38 mouse cellular contexts compared by ENCODE assay signal in the genomic region with DNA sequence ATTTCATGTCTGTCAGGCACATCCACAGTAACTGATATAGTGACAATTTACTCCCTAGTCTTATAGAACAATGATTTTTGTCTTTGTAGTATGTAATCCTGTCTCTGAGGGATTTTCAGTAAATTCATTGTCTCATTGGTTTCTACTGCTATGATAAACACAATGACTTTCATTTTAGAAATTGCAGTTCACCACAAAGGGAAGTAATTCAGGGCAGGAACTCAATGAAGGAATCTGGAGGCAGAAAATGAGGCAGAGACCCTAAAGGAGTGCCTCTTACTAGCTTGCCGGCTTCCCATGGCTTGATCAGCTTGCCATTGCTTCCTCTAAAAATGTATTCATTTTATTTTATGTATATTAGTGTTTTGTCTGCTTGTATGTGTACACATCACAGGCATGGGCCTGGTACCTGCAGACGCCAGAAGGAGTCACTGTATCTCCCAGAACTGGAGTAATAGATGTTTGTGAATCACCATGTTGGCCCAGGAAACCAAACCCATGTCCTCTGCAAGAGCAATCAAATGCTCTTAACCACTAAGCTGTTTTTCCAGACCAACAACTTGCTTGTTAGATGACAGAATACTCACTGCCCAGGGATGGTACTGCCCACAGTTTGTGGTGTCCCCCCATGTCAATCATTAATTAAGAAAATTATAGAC. TPM values are rescaled to one million over a fixed set of nuclear protein-coding genes. Genes with fewer than 3 reads are reported as not detected.
DNase-seq lines count a peak whose midpoint lies in the region; ATAC-seq and TF ChIP-seq lines count a peak whose summit lies in the region.
"Had no signal": no experiment of that assay in that cellular context is flagged by ENCODE, and none has a peak within 500 bp of the region (broad histone marks: within the 10 kb centered on the region; RNA-seq: fewer than 3 reads in every experiment).

No protein-coding gene starts in this region.

- no peaks in the 10 kb centered on the region for H3K27me3 ChIP-seq in liver, adult 2 months (ENCODE audit: control insufficient read depth, insufficient read depth, low read length)
- no peaks in the 10 kb centered on the region for H3K27me3 ChIP-seq in liver, embryonic 11.5 days (replicated peaks; ENCODE audit: control insufficient read depth, insufficient read depth, low read length)
- H3K27me3 ChIP-seq in G1E (ENCODE audit: insufficient read depth, low read length), result no peaks in the 10 kb centered on the region
- H3K27me3 ChIP-seq: forebrain, embryonic 13.5 days; heart, embryonic 13.5 days; kidney, embryonic 15.5 days; limb, embryonic 15.5 days; neural tube, embryonic 12.5 days; stomach, embryonic 15.5 days had no signal

- 79% methylated on average over 2 of the region's 2 CpGs for WGBS in liver, adult 2 months
- WGBS in liver, embryonic 11.5 days, result 74% methylated on average over 2 of the region's 2 CpGs

- peaks cover 2% of the 10 kb centered on the region; the same call in 1 of the 2 replicates for H3K4me1 ChIP-seq in liver, adult 2 months (ENCODE audit: control insufficient read depth, insufficient read depth, low read length)
- no peaks in the 10 kb centered on the region for H3K4me1 ChIP-seq in liver, embryonic 11.5 days (replicated peaks; ENCODE audit: control insufficient read depth, insufficient read depth, low read length)
- H3K4me1 ChIP-seq in G1E (ENCODE audit: insufficient read depth, low read depth, low read length), result no peaks in the 10 kb centered on the region
- H3K4me1 ChIP-seq: forebrain, embryonic 13.5 days; heart, embryonic 13.5 days; hindbrain, embryonic 10.5 days; kidney, embryonic 15.5 days; limb, embryonic 10.5 days; limb, embryonic 15.5 days; neural tube, embryonic 12.5 days; stomach, embryonic 15.5 days had no signal

- no peak overlapping the region for H3K4me2 ChIP-seq in liver, embryonic 11.5 days
- H3K4me2 ChIP-seq: forebrain, embryonic 13.5 days; heart, embryonic 13.5 days; kidney, embryonic 15.5 days; limb, embryonic 15.5 days; midbrain, embryonic 11.5 days; neural tube, embryonic 12.5 days; stomach, embryonic 15.5 days had no signal

- H3K27ac ChIP-seq in liver, adult 2 months (replicated peaks; ENCODE audit: insufficient read depth, low read depth, low read length), result 0 out of 2 replicates have a peak overlapping the region, but pooled peaks have one; percentile 24
- no peak overlapping the region for H3K27ac ChIP-seq in liver, embryonic 11.5 days (ENCODE audit: low read depth, low read length)
- H3K27ac ChIP-seq: forebrain, embryonic 13.5 days; heart, adult 2 months; heart, embryonic 13.5 days; hindbrain, embryonic 10.5 days; kidney, embryonic 15.5 days; limb, embryonic 10.5 days; limb, embryonic 15.5 days; neural tube, embryonic 12.5 days; stomach, embryonic 15.5 days had no signal

- no peak for TF ChIP-seq POLR2A in liver, adult 2 months (IDR thresholded peaks at IDR 0.05; ENCODE audit: extremely low read depth, insufficient read depth, low read length)

- no peaks in the 10 kb centered on the region for H3K9me3 ChIP-seq in liver, embryonic 11.5 days (ENCODE audit: control insufficient read depth, low read length)
- H3K9me3 ChIP-seq in G1E (replicated peaks), result no peaks in the 10 kb centered on the region
- H3K9me3 ChIP-seq: kidney, embryonic 15.5 days; limb, embryonic 10.5 days; limb, embryonic 15.5 days; neural tube, embryonic 12.5 days; stomach, embryonic 15.5 days had no signal

- ATAC-seq in liver, embryonic 11.5 days (replicated peaks; ENCODE audit: low FRiP score), result no peak
- ATAC-seq in G1E (ENCODE audit: extremely low read depth, insufficient number of reproducible peaks, low FRiP score, poor library complexity, severe bottlenecking), result 0 out of 2 replicates have a peak, but pooled peaks have one; percentile 4
- ATAC-seq in common myeloid progenitor, adult 5-6 weeks (replicated peaks; ENCODE audit: low read depth, poor library complexity, severe bottlenecking), result peak; percentile 56
- peak; percentile 38 for ATAC-seq in megakaryocyte progenitor cell, adult 5-6 weeks (replicated peaks; ENCODE audit: poor library complexity)
- ATAC-seq: forebrain, embryonic 13.5 days; hindbrain, embryonic 16.5 days; midbrain, embryonic 16.5 days had no signal

- no peaks in the 10 kb centered on the region for H3K36me3 ChIP-seq in liver, adult 2 months (ENCODE audit: control insufficient read depth, insufficient read depth, low read length)
- no peaks in the 10 kb centered on the region for H3K36me3 ChIP-seq in liver, embryonic 11.5 days (ENCODE audit: control insufficient read depth, insufficient read depth, low read length)
- H3K36me3 ChIP-seq in G1E (replicated peaks), result no peaks in the 10 kb centered on the region
- H3K36me3 ChIP-seq: hindbrain, embryonic 10.5 days; stomach, embryonic 15.5 days had no signal

- no peak for DNase-seq in liver, adult 2 months (ENCODE audit: extremely low read depth, low read depth, low spot score)
- no peak for DNase-seq in liver, embryonic 11.5 days (ENCODE audit: low spot score)
- no peak for DNase-seq in G1E (ENCODE audit: low spot score)
- DNase-seq in testis, postnatal 14 days (ENCODE audit: low spot score), result no peak
- no peak for DNase-seq in ovary, postnatal 10 days (ENCODE audit: low spot score)
- no peak for DNase-seq in cerebellum, adult 9-11 months
- DNase-seq: adrenal gland, postnatal 10 days; cerebellum, adult 18-20 months; cerebellum, postnatal 25 days; gastrocnemius, postnatal 25 days; heart, adult 2 months; heart, postnatal 10 days; kidney, adult 18-20 months; kidney, postnatal 25 days; lung, adult 2 months; lung, postnatal 10 days; retina, postnatal 1 day; right cerebral cortex, postnatal 14 days; thymus, postnatal 14 days had no signal

- H3K79me2 ChIP-seq in liver, adult 2 months (ENCODE audit: control insufficient read depth, insufficient read depth, low read length), result no peaks in the 10 kb centered on the region

- TF ChIP-seq CTCF in liver, adult 2 months (IDR thresholded peaks at IDR 0.05; ENCODE audit: low read depth, low read length), result no peak
- TF ChIP-seq CTCF in G1E (IDR thresholded peaks at IDR 0.05; ENCODE audit: low read depth, low read length), result no peak

- no peak overlapping the region for H3K4me3 ChIP-seq in liver, adult 2 months (ENCODE audit: insufficient read depth, low read depth, low read length)
- no peak overlapping the region for H3K4me3 ChIP-seq in liver, embryonic 11.5 days (ENCODE audit: low read depth, low read length)
- H3K4me3 ChIP-seq in G1E (ENCODE audit: low read depth, low read length), result no peak overlapping the region
- H3K4me3 ChIP-seq: forebrain, embryonic 13.5 days; heart, adult 2 months; heart, embryonic 13.5 days; hindbrain, embryonic 10.5 days; kidney, embryonic 15.5 days; limb, embryonic 10.5 days; limb, embryonic 15.5 days; myocyte; neural tube, embryonic 12.5 days; stomach, embryonic 15.5 days had no signal

- no peak overlapping the region for H3K9ac ChIP-seq in liver, adult 2 months (ENCODE audit: low read depth, low read length)
- H3K9ac ChIP-seq in liver, embryonic 11.5 days (ENCODE audit: low read depth, low read length), result no peak overlapping the region
- H3K9ac ChIP-seq: forebrain, embryonic 13.5 days; heart, embryonic 13.5 days; kidney, embryonic 15.5 days; limb, embryonic 15.5 days; neural tube, embryonic 12.5 days; stomach, embryonic 15.5 days had no signal

RNA-seq across cellular contexts. Expression of a gene that starts 12.7 kb away (rescaled TPM):
- total RNA-seq in liver, adult 2 months (2014; rRNA removed), result 6.3 and 8.5 TPM in 2 replicates
- 1.9 and 4.7 TPM in 2 replicates for polyA plus RNA-seq in liver, adult 2 months (2012; rRNA removed)
- polyA plus RNA-seq in liver, embryonic 11.5 days (2014; fragmentation: Nextera tagmentation; extraction: Ambion mirVana), result 0.37 TPM in 1 of 2 replicates, not detected in the other
- total RNA-seq in G1E (2014; fragmentation: Nextera tagmentation) (not detected in 2 replicates), G1E (2017) (0.27 TPM in 1 of 2 replicates, not detected in the other)
- polyA plus RNA-seq in G1E (2012), result not detected in 2 replicates
- 0.69 TPM in 1 of 2 replicates, not detected in the other for total RNA-seq in common myeloid progenitor, adult 5-6 weeks (2017)
- 1.8 and 2.3 TPM in 2 replicates for total RNA-seq in megakaryocyte progenitor cell, adult 5-6 weeks (2015)
- total RNA-seq in megakaryocyte progenitor cell, adult 5-6 weeks (2017), result 1.4 and 1.5 TPM in 2 replicates
- total RNA-seq: gastrocnemius, adult 18-20 months; gastrocnemius, postnatal 25 days; heart, adult 2 months; layer of hippocampus, adult 18-20 months; layer of hippocampus, postnatal 10 days had no signal
- polyA plus RNA-seq: forebrain, embryonic 13.5 days; hindbrain, embryonic 10.5 days; intestine, embryonic 14.5 days; limb, embryonic 10.5 days; midbrain, embryonic 11.5 days; myocyte; neural tube, embryonic 12.5 days had no signal

RNA-seq across cellular contexts. Expression of a gene that starts 16.0 kb away (rescaled TPM):
- total RNA-seq in liver, adult 2 months (2014; rRNA removed), result not detected in 2 replicates
- not detected in 2 replicates for polyA plus RNA-seq in liver, adult 2 months (2012; rRNA removed)
- polyA plus RNA-seq in liver, embryonic 11.5 days (2014; fragmentation: Nextera tagmentation; extraction: Ambion mirVana), result 0.31 and 0.58 TPM in 2 replicates
- total RNA-seq in G1E (2014; fragmentation: Nextera tagmentation) (not detected in 2 replicates), G1E (2017) (0.33 TPM in 1 of 2 replicates, not detected in the other)
- not detected in 2 replicates for polyA plus RNA-seq in G1E (2012)
- total RNA-seq in common myeloid progenitor, adult 5-6 weeks (2017), result not detected in 2 replicates
- total RNA-seq in megakaryocyte progenitor cell, adult 5-6 weeks (2015), result not detected in 2 replicates
- total RNA-seq in megakaryocyte progenitor cell, adult 5-6 weeks (2017), result not detected in 2 replicates

RNA-seq across cellular contexts. Expression of a gene that starts 16.6 kb away (rescaled TPM):
- 2.3 and 2.7 TPM in 2 replicates for total RNA-seq in liver, adult 2 months (2014; rRNA removed)
- polyA plus RNA-seq in liver, adult 2 months (2012; rRNA removed), result 0.49 and 0.98 TPM in 2 replicates
- 0.21 TPM in 1 of 2 replicates, not detected in the other for polyA plus RNA-seq in liver, embryonic 11.5 days (2014; fragmentation: Nextera tagmentation; extraction: Ambion mirVana)
- total RNA-seq in G1E (2014; fragmentation: Nextera tagmentation) (not detected in 2 replicates), G1E (2017) (0.16 TPM in 1 of 2 replicates, not detected in the other)
- polyA plus RNA-seq in G1E (2012), result not detected in 2 replicates
- total RNA-seq in common myeloid progenitor, adult 5-6 weeks (2017), result 0.50 and 1.6 TPM in 2 replicates
- 12.1 and 17.4 TPM in 2 replicates for total RNA-seq in megakaryocyte progenitor cell, adult 5-6 weeks (2015)
- 3.3 and 4.9 TPM in 2 replicates for total RNA-seq in megakaryocyte progenitor cell, adult 5-6 weeks (2017)
- total RNA-seq: gastrocnemius, adult 18-20 months; gastrocnemius, postnatal 25 days; layer of hippocampus, adult 18-20 months had no signal
- polyA plus RNA-seq: embryonic facial prominence, embryonic 11.5 days; forebrain, embryonic 13.5 days; heart, embryonic 13.5 days; hindbrain, embryonic 10.5 days; midbrain, embryonic 11.5 days; myocyte; neural tube, embryonic 12.5 days had no signal

RNA-seq across cellular contexts. Expression of a gene that starts 16.6 kb away (rescaled TPM):
- total RNA-seq in liver, adult 2 months (2014; rRNA removed), result not detected in 2 replicates
- not detected in 2 replicates for polyA plus RNA-seq in liver, adult 2 months (2012; rRNA removed)
- not detected in 2 replicates for polyA plus RNA-seq in liver, embryonic 11.5 days (2014; fragmentation: Nextera tagmentation; extraction: Ambion mirVana)
- total RNA-seq in G1E (2014; fragmentation: Nextera tagmentation), result not detected in 2 replicates
- total RNA-seq in G1E (2017), result not detected in 2 replicates
- polyA plus RNA-seq in G1E (2012), result not detected in 2 replicates
- not detected in 2 replicates for total RNA-seq in common myeloid progenitor, adult 5-6 weeks (2017)
- total RNA-seq in megakaryocyte progenitor cell, adult 5-6 weeks (2015), result not detected in 2 replicates
- total RNA-seq in megakaryocyte progenitor cell, adult 5-6 weeks (2017), result not detected in 2 replicates
- total RNA-seq: adrenal gland, postnatal 10 days; gastrocnemius, adult 18-20 months; gastrocnemius, postnatal 25 days; heart, adult 2 months; heart, postnatal 10 days; layer of hippocampus, adult 18-20 months; layer of hippocampus, postnatal 10 days had no signal
- polyA plus RNA-seq: embryonic facial prominence, embryonic 11.5 days; forebrain, embryonic 13.5 days; heart, adult 2 months; heart, embryonic 13.5 days; hindbrain, embryonic 10.5 days; hindbrain, embryonic 16.5 days; intestine, embryonic 14.5 days; kidney, embryonic 15.5 days; limb, embryonic 10.5 days; limb, embryonic 15.5 days; lung, adult 2 months; midbrain, embryonic 11.5 days; midbrain, embryonic 16.5 days; myocyte; neural tube, embryonic 12.5 days; stomach, embryonic 15.5 days had no signal

RNA-seq across cellular contexts. Expression of a gene that starts 44.1 kb away (rescaled TPM):
- total RNA-seq in liver, adult 2 months (2014; rRNA removed), result 2.9 and 3.1 TPM in 2 replicates
- 1.9 and 6.5 TPM in 2 replicates for polyA plus RNA-seq in liver, adult 2 months (2012; rRNA removed)
- 11.2 and 16.4 TPM in 2 replicates for polyA plus RNA-seq in liver, embryonic 11.5 days (2014; fragmentation: Nextera tagmentation; extraction: Ambion mirVana)
- total RNA-seq in G1E (2014; fragmentation: Nextera tagmentation), result 19.9 and 32.0 TPM in 2 replicates
- 2.4 and 4.5 TPM in 2 replicates for total RNA-seq in G1E (2017)
- polyA plus RNA-seq in G1E (2012), result 5.5 and 6.4 TPM in 2 replicates
- 0.19 and 0.87 TPM in 2 replicates for total RNA-seq in common myeloid progenitor, adult 5-6 weeks (2017)
- 1.1 and 3.4 TPM in 2 replicates for total RNA-seq in megakaryocyte progenitor cell, adult 5-6 weeks (2015)
- total RNA-seq in megakaryocyte progenitor cell, adult 5-6 weeks (2017), result 1.0 and 1.5 TPM in 2 replicates
